Mouse (Mus musculus) thymus, postnatal 4 days (tissue): ENCODE results near the gene Trappc10.
A peak's percentile ranks its signal among the peaks of the same experiment; 100 is the strongest.

Experiments used
- DNase-seq: peaks from one replicate; pipeline ENCODE4 v3.0.0; 2021

Gene Trappc10

GRCm38 (mm10) chr10:78159252-78159878 is 85.1 kb downstream of the Trappc10 start:
- peak; percentile 83 for DNase-seq

DNA sequence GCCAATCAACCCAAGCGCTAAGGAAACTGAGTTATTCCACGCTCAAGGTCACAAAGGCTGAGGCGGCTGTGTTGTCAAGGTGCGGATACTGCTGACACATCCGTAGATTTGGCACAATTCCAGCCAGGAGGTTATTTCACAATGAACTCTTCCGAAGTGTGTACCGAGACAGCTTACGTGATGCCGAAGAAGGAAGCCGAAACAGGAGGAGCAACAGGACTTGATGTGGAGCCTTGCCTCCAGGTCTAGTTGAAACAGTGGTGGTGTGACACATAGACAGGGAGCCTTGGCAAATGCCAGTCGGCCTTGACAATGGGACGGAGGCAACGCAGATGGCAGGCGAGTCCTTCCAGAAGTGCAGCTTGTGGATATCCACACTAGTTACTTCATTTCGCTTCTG is 86.4 kb downstream of the Trappc10 start:
- no peak for DNase-seq

- DNase-seq, result no peak
Observed at GRCm38 (mm10) chr10:78156926-78157325, 87.5 kb downstream of the Trappc10 start.

DNA sequence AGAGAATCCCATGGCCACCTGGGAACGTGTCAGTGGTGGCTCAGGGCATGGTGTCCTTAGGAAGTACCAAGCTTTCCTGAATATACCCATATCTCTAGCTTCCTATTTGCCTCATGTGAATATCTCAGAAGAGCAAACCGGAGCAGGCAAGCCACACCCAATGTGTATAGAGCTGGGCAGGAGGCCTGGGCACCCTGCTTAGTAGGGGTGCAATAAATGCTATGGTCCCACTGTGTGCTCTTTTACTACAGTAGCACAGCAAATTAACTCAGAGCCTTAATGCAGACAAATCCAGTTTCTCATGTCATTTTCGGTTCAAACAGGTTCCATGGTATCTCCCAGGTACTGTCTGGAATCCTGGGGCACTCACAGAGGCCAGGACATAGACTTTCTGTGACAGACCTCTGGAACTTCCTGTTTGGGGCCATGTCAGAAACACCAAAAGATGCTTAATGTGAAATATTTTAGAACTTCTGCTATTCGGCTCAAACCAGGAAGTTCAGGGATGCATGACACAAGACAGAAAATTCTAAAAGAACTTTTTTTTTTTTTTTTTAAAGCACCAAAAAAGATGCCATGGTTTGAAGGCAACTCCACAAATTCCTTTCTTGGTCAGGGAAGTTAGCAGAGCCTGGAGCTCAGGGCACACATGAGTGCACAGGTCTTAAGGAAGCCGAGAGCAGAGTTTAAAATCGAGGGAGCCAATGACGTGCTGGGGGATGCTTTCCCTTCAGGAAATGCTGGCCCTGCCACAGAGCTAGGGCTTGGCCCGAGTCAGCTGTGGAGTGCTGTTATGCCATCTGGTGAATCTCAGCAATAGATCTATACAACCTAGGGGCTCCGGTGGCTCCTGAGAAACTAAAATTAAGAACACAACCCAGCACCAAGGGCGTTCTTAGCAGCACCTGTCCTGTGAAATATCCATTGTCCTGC is 95.3 kb downstream of the Trappc10 start:
- DNase-seq, result peak; percentile 23

DNA sequence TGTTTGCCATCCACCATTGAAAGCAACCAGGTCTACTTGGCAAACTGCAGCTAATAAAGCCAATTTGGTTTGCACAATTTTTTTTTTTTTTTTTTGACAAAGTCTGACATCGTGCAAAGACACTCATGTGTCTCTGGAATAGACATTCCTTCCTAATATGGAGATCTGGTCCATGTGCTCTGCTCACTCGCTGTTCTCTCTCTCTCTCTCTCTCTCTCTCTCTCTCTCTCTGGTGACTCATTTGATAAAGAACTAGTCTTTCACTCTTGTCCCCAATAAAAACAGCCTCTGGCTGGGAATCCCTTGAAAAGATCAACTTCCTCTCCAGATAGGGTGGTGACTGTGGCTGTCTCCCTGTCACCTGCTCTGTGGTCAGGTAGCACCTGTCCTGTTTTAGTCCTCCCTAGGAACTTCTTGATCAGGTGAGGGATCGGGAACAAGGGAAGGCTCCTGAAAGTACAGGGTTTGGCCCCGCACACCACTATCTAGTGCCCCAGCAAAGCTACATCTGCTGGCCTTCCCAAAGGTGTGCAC is 96.5 kb downstream of the Trappc10 start:
- no peak for DNase-seq

DNA sequence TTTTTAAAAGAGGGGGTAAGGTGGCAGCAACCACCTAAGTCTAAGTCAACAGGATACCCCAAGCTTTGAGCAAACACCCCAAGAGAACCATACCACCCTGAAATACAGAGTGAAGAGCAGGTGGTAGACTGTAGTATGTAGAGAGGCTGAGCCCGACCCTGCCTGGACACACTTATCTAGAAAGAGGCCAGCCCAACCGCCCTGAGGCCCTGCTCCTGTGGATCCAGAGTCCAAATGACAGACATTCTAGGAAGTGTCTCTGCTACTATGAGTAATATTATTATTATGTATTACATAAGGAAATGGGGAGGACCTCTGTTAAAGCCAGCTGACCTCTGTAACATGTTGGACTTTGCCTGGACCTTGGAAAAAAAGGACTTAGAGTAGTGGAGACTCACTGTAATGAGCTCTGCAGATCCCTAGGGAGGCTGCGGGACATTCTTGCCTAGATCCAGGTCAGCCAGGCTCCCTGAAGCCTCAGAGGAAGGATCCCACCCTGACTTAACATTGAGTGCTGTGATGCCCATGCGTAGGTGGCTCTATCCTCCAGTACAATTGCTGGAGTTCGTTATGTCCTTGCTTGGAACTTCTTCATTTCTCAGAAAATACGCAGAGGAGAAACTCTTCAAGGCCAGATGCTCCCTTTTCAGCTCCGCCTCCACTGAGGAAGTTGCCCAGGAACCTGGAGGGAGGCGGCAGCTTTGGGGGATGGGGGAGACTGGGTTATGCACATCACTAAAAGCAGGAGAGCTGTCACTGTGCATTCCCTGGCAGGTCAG is 100.5 kb downstream of the Trappc10 start:
- DNase-seq, result peak; percentile 21

GRCm38 (mm10) chr10:78140843-78141242 is 103.6 kb downstream of the Trappc10 start:
- DNase-seq, result no peak

DNA sequence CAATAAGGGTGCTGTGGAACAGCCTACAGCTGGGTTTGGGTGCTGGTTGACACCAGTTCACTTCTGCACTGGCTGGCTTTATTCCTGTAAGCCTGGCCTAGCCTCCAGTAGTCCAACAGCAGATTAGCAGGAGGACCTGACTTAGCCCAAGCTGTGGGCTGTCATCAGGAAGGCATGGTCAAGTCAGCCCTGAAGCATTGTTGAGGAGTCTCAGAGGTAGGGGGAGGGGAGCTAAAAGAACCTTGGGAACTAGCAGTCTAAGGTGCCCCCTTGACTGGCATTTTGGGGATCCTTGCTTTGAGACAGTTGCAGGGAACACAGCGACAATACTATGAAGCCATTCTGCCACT is 104.2 kb downstream of the Trappc10 start:
- no peak for DNase-seq

DNA sequence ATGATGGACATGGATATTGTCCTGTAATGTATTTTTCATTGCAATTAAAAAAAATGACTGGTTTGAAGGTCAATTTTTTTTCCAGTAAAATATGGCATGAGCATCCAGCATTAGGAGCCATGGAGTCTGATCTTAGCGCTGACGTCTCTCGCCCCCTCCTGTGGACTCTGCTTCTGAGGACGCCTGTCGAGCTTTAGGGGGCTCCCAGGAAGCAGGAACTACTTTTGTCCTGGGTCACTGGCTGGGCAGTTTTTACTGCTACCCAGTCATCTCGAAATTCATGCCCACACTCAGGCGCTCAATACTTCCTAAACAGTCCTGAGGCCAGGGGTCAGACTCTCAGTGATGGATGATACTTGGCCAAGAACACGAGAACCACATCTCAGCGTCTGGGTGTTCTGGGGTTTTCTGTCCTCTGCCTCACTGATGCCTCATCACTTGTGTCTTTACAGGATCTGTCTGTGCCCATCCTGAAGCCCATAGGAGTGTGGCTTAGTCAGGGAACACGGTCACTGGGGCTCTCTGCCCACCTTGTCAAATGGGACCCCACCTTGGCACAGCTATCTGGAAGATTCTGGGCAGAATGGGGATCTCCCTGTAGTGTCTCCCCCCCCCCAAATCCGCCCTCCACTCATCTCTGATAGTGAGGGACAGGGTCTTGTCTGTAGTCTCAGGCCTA is 104.7 kb downstream of the Trappc10 start:
- no peak for DNase-seq

DNA sequence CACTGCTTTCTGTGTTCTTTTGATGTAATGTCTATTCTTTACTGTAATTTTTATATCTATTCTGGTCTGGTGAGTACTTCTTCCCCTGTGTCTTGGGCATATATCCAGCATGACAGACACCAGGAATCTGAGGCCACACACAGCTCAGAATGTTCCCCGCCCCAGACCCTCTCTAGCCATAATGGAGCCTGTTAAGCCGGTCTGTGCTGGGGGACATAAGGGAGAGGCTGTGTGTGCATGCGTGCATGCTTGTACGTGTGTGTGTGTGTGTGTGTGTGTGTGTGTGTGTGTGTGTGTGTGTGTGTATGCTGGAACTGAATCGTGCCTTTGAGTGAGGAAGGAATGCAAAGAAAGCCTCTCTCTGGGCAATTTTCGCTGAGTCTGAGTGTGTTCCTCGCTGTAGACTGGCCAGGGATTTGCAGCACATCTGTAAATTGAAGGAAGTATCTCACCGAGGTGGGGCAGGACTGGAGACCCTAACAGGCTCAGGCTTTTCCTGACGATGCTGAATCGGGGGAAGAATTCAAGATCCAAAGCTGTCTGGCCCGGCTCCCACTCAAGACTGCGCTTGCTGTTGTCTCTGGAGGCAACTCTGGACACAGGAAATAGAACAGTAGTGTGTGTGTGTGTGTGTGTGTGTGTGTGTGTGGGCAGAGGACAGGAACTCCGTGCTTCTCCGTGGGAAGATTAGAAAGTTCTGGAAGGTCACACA is 105.5 kb downstream of the Trappc10 start:
- DNase-seq, result no peak

GRCm38 (mm10) chr10:78137191-78137590 is 107.2 kb downstream of the Trappc10 start:
- DNase-seq, result no peak
